Mouse (Mus musculus) kidney, adult 2 months (tissue): ENCODE measurements around the gene Cox15.

Experiments
- CTCF ChIP-seq: fragments of 200-500 bp; conservative IDR thresholded peaks from 2 replicates; pipeline ENCODE4 v1.5.1; 2011; ENCODE audit warnings: low read depth, mild to moderate bottlenecking, control low read depth, low read length, moderate library complexity, mixed read lengths; ENCODE audit not compliant: insufficient read depth, insufficient read length
- POLR2A ChIP-seq: fragments of 200-500 bp; IDR thresholded peaks from one replicate; pipeline ENCODE4 v1.6.1; 2011; ENCODE audit warnings: low read depth, low read length, control low read depth

GRCm38 (mm10) chr19:43745740-43746139, 7.1 kb downstream of the Cox15 start:
- no peak for TF ChIP-seq POLR2A
- no peak for TF ChIP-seq CTCF
